In genomic region chr17:25184961-25185360, GRCm38 (mm10) we compare ENCODE assay signal across 9 mouse cellular contexts. TPM values are rescaled to one million over a fixed set of nuclear protein-coding genes. Genes with fewer than 3 reads are reported as not detected.
A peak's percentile ranks its signal among the peaks of the same experiment; 100 is the strongest.
DNase-seq lines count a peak whose midpoint lies in the region; ATAC-seq and TF ChIP-seq lines count a peak whose summit lies in the region.
"Had no signal": no experiment of that assay in that cellular context is flagged by ENCODE, and none has a peak within 500 bp of the region (broad histone marks: within the 10 kb centered on the region; RNA-seq: fewer than 3 reads in every experiment).

No protein-coding gene starts in this region.

- 0 out of 2 replicates have a peak, but pooled peaks cover 6% of the 10 kb centered on the region for H3K27me3 ChIP-seq in heart, postnatal 0 days (ENCODE audit: control insufficient read depth, insufficient read depth, low read length)
- peaks cover 4% of the 10 kb centered on the region; the same call in 1 of the 2 replicates for H3K27me3 ChIP-seq in hindbrain, embryonic 10.5 days (ENCODE audit: insufficient read depth, poor library complexity, severe bottlenecking)
- no peaks in the 10 kb centered on the region for H3K27me3 ChIP-seq in midbrain, embryonic 11.5 days (ENCODE audit: control insufficient read depth, insufficient read depth, low read length)

- peak overlapping the region; percentile 78 for H3K4me3 ChIP-seq in heart, postnatal 0 days (ENCODE audit: low read depth, low read length)
- peak overlapping the region; percentile 93 for H3K4me3 ChIP-seq in hindbrain, embryonic 10.5 days
- H3K4me3 ChIP-seq in midbrain, embryonic 11.5 days (ENCODE audit: low read depth, low read length), result peak overlapping the region; percentile 95

- DNase-seq in heart, postnatal 0 days (ENCODE audit: low spot score), result no peak
- no peak for DNase-seq in heart, adult 9 months (ENCODE audit: low spot score in 2 of 2)
- DNase-seq in Muller cell, postnatal 12 days (ENCODE audit: inconsistent ontology term), result peak; percentile 3
- no peak for DNase-seq in hindbrain, embryonic 10.5 days (ENCODE audit: low spot score)
- no peak for DNase-seq in midbrain, embryonic 11.5 days (ENCODE audit: low spot score, missing footprints)
- no peak for DNase-seq in gastrocnemius, postnatal 4 days (ENCODE audit: low spot score in 2 of 2)
- no peak for DNase-seq in right cerebral cortex, postnatal 36 days (ENCODE audit: low spot score in 2 of 2)
- DNase-seq in cerebellum, postnatal 25 days, result no peak

- 8% methylated on average over 17 of the region's 17 CpGs for WGBS in heart, postnatal 0 days
- WGBS in hindbrain, embryonic 10.5 days, result 9% methylated on average over 17 of the region's 17 CpGs
- 10% methylated on average over 17 of the region's 17 CpGs for WGBS in midbrain, embryonic 11.5 days

- peak overlapping the region; percentile 70 for H3K9ac ChIP-seq in heart, postnatal 0 days (replicated peaks; ENCODE audit: low read depth, low read length)
- peak overlapping the region; percentile 79 for H3K9ac ChIP-seq in midbrain, embryonic 11.5 days (ENCODE audit: low read length)

- TF ChIP-seq EP300 in heart, postnatal 0 days (IDR thresholded peaks at IDR 0.05; ENCODE audit: low read depth), result no peak

- peaks cover 22% of the 10 kb centered on the region for H3K4me1 ChIP-seq in heart, postnatal 0 days (ENCODE audit: control insufficient read depth, insufficient read depth)
- H3K4me1 ChIP-seq in hindbrain, embryonic 10.5 days (replicated peaks), result peaks cover 42% of the 10 kb centered on the region
- H3K4me1 ChIP-seq in midbrain, embryonic 11.5 days (ENCODE audit: control insufficient read depth, insufficient read depth, low read length), result peaks cover 21% of the 10 kb centered on the region

- TF ChIP-seq CTCF in heart, postnatal 0 days (IDR thresholded peaks at IDR 0.05; ENCODE audit: low read depth), result no peak

- H3K4me2 ChIP-seq in heart, postnatal 0 days (ENCODE audit: low read depth, low read length), result peak overlapping the region; percentile 96
- H3K4me2 ChIP-seq in midbrain, embryonic 11.5 days, result peak overlapping the region; percentile 99

- H3K9me3 ChIP-seq in heart, postnatal 0 days (replicated peaks; ENCODE audit: control insufficient read depth, low read length), result no peaks in the 10 kb centered on the region
- no peaks in the 10 kb centered on the region for H3K9me3 ChIP-seq in hindbrain, embryonic 10.5 days
- H3K9me3 ChIP-seq in midbrain, embryonic 11.5 days (ENCODE audit: control insufficient read depth, low read length), result no peaks in the 10 kb centered on the region

- H3K36me3 ChIP-seq in heart, postnatal 0 days (replicated peaks; ENCODE audit: control insufficient read depth, insufficient read depth, low read length), result no peaks in the 10 kb centered on the region
- peaks cover 7% of the 10 kb centered on the region; the same call in 1 of the 2 replicates for H3K36me3 ChIP-seq in hindbrain, embryonic 10.5 days
- H3K36me3 ChIP-seq in midbrain, embryonic 11.5 days (ENCODE audit: control insufficient read depth, insufficient read depth, low read length), result no peaks in the 10 kb centered on the region

- peak overlapping the region; percentile 68 for H3K27ac ChIP-seq in heart, postnatal 0 days (ENCODE audit: low read depth)
- peak overlapping the region; percentile 94 for H3K27ac ChIP-seq in hindbrain, embryonic 10.5 days
- H3K27ac ChIP-seq in midbrain, embryonic 11.5 days (ENCODE audit: low read depth, low read length), result no peak overlapping the region

- ATAC-seq in heart, postnatal 0 days (ENCODE audit: insufficient read depth, low read depth), result no peak
- peak; percentile 19; the same call in 1 of the 2 replicates for ATAC-seq in midbrain, embryonic 11.5 days (ENCODE audit: low FRiP score)

RNA-seq across cellular contexts. Expression of gene BC003965, which starts 0.6 kb away (rescaled TPM):
- total RNA-seq in heart, postnatal 0 days (2014; rRNA removed; ENCODE audit: low replicate concordance), result 15.3 and 17.3 TPM in 2 replicates
- 24.6 and 26.5 TPM in 2 replicates for polyA plus RNA-seq in heart, postnatal 0 days (2015; fragmentation: Nextera tagmentation; extraction: Ambion mirVana)
- 35.6 and 36.3 TPM in 2 replicates for polyA plus RNA-seq in hindbrain, embryonic 10.5 days (2016; fragmentation: Nextera tagmentation; extraction: Ambion mirVana)
- 34.4 TPM in 2 replicates for polyA plus RNA-seq in midbrain, embryonic 11.5 days (2014; fragmentation: Nextera tagmentation; extraction: Ambion mirVana)
- total RNA-seq in gastrocnemius, postnatal 4 days (2021), result 10 to 100 TPM; 12.5 to 12.9 TPM

RNA-seq across cellular contexts. Expression of gene Unkl, which starts 3.2 kb away (rescaled TPM):
- 3.2 and 4.8 TPM in 2 replicates for total RNA-seq in heart, postnatal 0 days (2014; rRNA removed; ENCODE audit: low replicate concordance)
- 2.8 and 3.0 TPM in 2 replicates for polyA plus RNA-seq in heart, postnatal 0 days (2015; fragmentation: Nextera tagmentation; extraction: Ambion mirVana)
- 8.5 and 8.6 TPM in 2 replicates for polyA plus RNA-seq in hindbrain, embryonic 10.5 days (2016; fragmentation: Nextera tagmentation; extraction: Ambion mirVana)
- 4.2 and 6.4 TPM in 2 replicates for polyA plus RNA-seq in midbrain, embryonic 11.5 days (2014; fragmentation: Nextera tagmentation; extraction: Ambion mirVana)
- total RNA-seq in gastrocnemius, postnatal 4 days (2021), result 10 to 100 TPM in 1 of 2 experiments, 1 to 10 TPM in 1; 9.5 to 12.6 TPM

RNA-seq across cellular contexts. Expression of gene Gm38655, which starts 9.7 kb away (rescaled TPM):
- total RNA-seq in heart, postnatal 0 days (2014; rRNA removed; ENCODE audit: low replicate concordance), result not detected in 2 replicates
- polyA plus RNA-seq in heart, postnatal 0 days (2015; fragmentation: Nextera tagmentation; extraction: Ambion mirVana), result not detected in 2 replicates
- not detected in 2 replicates for polyA plus RNA-seq in hindbrain, embryonic 10.5 days (2016; fragmentation: Nextera tagmentation; extraction: Ambion mirVana)
- polyA plus RNA-seq in midbrain, embryonic 11.5 days (2014; fragmentation: Nextera tagmentation; extraction: Ambion mirVana), result not detected in 2 replicates
- not detected for total RNA-seq in gastrocnemius, postnatal 4 days (2021)
- total RNA-seq: neutrophil, adult 5-6 weeks had no signal

RNA-seq across cellular contexts. Expression of gene Ccdc154, which starts 22.7 kb away (rescaled TPM):
- not detected in 2 replicates for total RNA-seq in heart, postnatal 0 days (2014; rRNA removed; ENCODE audit: low replicate concordance)
- polyA plus RNA-seq in heart, postnatal 0 days (2015; fragmentation: Nextera tagmentation; extraction: Ambion mirVana), result not detected in 2 replicates
- polyA plus RNA-seq in hindbrain, embryonic 10.5 days (2016; fragmentation: Nextera tagmentation; extraction: Ambion mirVana), result not detected in 2 replicates
- not detected in 2 replicates for polyA plus RNA-seq in midbrain, embryonic 11.5 days (2014; fragmentation: Nextera tagmentation; extraction: Ambion mirVana)
- under 1 TPM; 0.15 to 0.21 TPM for total RNA-seq in gastrocnemius, postnatal 4 days (2021)

RNA-seq across cellular contexts. Expression of gene Clcn7, which starts 51.8 kb away (rescaled TPM):
- total RNA-seq in heart, postnatal 0 days (2014; rRNA removed; ENCODE audit: low replicate concordance), result 15.4 and 20.3 TPM in 2 replicates
- 12.6 and 12.8 TPM in 2 replicates for polyA plus RNA-seq in heart, postnatal 0 days (2015; fragmentation: Nextera tagmentation; extraction: Ambion mirVana)
- polyA plus RNA-seq in hindbrain, embryonic 10.5 days (2016; fragmentation: Nextera tagmentation; extraction: Ambion mirVana), result 23.5 and 24.7 TPM in 2 replicates
- polyA plus RNA-seq in midbrain, embryonic 11.5 days (2014; fragmentation: Nextera tagmentation; extraction: Ambion mirVana), result 16.7 and 20.4 TPM in 2 replicates
- 10 to 100 TPM; 23.0 to 25.0 TPM for total RNA-seq in gastrocnemius, postnatal 4 days (2021)
